Mouse (Mus musculus): Measurements from ENCODE around the gene Arid5b. TPM values are rescaled to one million over a fixed set of nuclear protein-coding genes. Genes with fewer than 3 reads are reported as not detected.

Gene Arid5b
- polyA plus RNA-seq, 1 experiment, result 14.3 TPM

DNA sequence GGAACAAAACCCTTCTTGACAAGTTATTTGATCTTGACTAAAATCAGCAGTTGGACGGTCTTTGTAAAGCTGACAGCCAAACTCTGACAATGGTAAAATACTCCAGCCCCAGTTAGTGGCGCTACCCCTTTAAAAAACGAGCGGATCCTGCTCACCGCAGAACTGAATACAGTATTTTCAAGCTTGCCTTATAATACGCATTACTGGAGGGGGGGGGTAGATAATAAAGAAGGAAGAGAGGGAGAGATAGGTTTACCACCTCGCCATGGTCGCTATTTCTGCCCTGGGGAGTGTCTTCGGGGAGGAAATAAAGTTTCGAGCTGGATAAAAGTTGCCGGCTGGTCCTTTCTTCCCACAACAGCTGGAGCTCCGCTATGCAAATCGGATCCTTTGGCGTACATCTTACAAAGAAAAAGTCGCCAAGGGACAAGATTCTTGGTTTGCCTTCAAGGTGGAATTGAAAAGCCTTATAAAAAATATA lies 829 bp downstream of the Arid5b start:
- no peak for TF ChIP-seq CTCF (IDR thresholded peaks at IDR 0.05; ENCODE audit: control insufficient read depth, insufficient read depth, low read length)
- no peak for TF ChIP-seq POLR2A (IDR thresholded peaks at IDR 0.05; ENCODE audit: borderline replicate concordance, control insufficient read depth, low read depth, low read length)
- Histone ChIP-seq H3K4me1 (ENCODE audit: control insufficient read depth, insufficient read depth, low read length) (no peaks in the 10 kb centered on the region; the same call in 1 of the 2 replicates), H3K4me3 (replicated peaks; ENCODE audit: control insufficient read depth, low read depth, low read length) (peak overlapping the region; percentile 85), H3K27ac (ENCODE audit: control insufficient read depth, insufficient read depth, low read depth, low read length, poor library complexity) (peak overlapping the region; percentile 84)
- 0% methylated on average over 15 of the region's 15 CpGs for WGBS

- Histone ChIP-seq H3K4me1 (ENCODE audit: control insufficient read depth, insufficient read depth, low read length) (no peaks in the 10 kb centered on the region; the same call in 1 of the 2 replicates), H3K27ac (ENCODE audit: control insufficient read depth, insufficient read depth, low read depth, low read length, poor library complexity) (peak overlapping the region; percentile 86), H3K4me3 (replicated peaks; ENCODE audit: control insufficient read depth, low read depth, low read length) (peak overlapping the region; percentile 87)
- WGBS, result under 1% methylated on average over 29 of the region's 34 CpGs
- TF ChIP-seq POLR2A (IDR thresholded peaks at IDR 0.05; ENCODE audit: borderline replicate concordance, control insufficient read depth, low read depth, low read length) (no peak), CTCF (IDR thresholded peaks at IDR 0.05; ENCODE audit: control insufficient read depth, insufficient read depth, low read length) (no peak)
These were observed 1.5 kb downstream of the Arid5b start for GRCm38 (mm10) chr10:68276976-68277441.

- no peaks in the 10 kb centered on the region; the same call in 1 of the 2 replicates for H3K4me1 ChIP-seq (ENCODE audit: control insufficient read depth, insufficient read depth, low read length)
- under 1% methylated on average over 29 of the region's 29 CpGs for WGBS
- H3K27ac ChIP-seq (ENCODE audit: control insufficient read depth, insufficient read depth, low read depth, low read length, poor library complexity), result peak overlapping the region; percentile 86
- TF ChIP-seq CTCF (IDR thresholded peaks at IDR 0.05; ENCODE audit: control insufficient read depth, insufficient read depth, low read length) (no peak), POLR2A (IDR thresholded peaks at IDR 0.05; ENCODE audit: borderline replicate concordance, control insufficient read depth, low read depth, low read length) (0 out of 2 replicates have a peak, but pooled peaks have one; percentile 25)
- H3K4me3 ChIP-seq (replicated peaks; ENCODE audit: control insufficient read depth, low read depth, low read length), result peak overlapping the region; percentile 87
These were observed 2.1 kb downstream of the Arid5b start for GRCm38 (mm10) chr10:68276350-68276975.

DNA sequence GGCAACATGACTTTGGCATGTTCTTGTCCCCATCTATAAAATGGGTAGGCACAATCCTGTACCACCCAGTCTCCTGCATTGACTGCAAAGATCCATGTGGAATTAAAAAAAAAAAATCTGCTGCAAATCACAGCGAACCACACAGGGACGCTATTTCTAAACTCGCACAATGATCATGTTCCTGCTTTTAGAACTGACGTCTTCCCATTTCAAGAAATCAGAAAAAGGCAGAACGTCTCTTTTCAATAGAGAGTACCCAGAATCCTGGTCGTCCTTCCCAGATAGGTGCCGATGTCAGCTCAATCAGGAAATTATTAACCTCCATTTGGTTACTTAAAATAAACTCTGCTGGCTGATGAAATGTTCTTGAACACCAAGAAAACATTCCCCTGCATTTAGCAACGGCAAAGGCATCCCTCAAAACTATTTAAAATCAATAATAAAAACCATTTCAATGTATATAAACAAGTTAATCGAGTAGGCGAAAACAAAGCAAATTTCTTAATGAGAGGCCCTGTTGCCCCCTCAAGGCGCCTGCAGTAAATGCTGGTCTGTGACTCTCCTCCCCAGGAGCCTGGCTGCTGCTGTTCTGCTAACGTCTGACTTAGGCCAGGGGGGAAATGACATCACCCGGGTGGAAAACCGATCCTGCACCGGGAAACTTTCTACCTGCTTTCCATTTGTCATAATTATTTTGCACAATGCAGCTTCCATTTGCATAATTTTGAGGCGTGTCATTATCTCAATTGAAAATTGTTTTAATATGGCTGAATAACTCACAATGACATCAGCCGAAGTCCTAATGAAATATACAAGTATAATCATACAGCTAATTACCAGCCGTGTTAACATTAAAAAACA lies 3.4 kb downstream of the Arid5b start:
- H3K4me3 ChIP-seq (replicated peaks; ENCODE audit: control insufficient read depth, low read depth, low read length), result no peak overlapping the region
- 15% methylated on average over 18 of the region's 18 CpGs for WGBS
- no peaks in the 10 kb centered on the region; the same call in 1 of the 2 replicates for H3K4me1 ChIP-seq (ENCODE audit: control insufficient read depth, insufficient read depth, low read length)
- H3K27ac ChIP-seq (ENCODE audit: control insufficient read depth, insufficient read depth, low read depth, low read length, poor library complexity), result no peak overlapping the region
- TF ChIP-seq POLR2A (IDR thresholded peaks at IDR 0.05; ENCODE audit: borderline replicate concordance, control insufficient read depth, low read depth, low read length) (no peak), CTCF (IDR thresholded peaks at IDR 0.05; ENCODE audit: control insufficient read depth, insufficient read depth, low read length) (no peak)

- Histone ChIP-seq H3K27ac (ENCODE audit: control insufficient read depth, insufficient read depth, low read depth, low read length, poor library complexity) (no peak overlapping the region), H3K4me3 (replicated peaks; ENCODE audit: control insufficient read depth, low read depth, low read length) (no peak overlapping the region), H3K4me1 (ENCODE audit: control insufficient read depth, insufficient read depth, low read length) (peaks cover 2% of the 10 kb centered on the region; the same call in 1 of the 2 replicates)
- WGBS, result 91% methylated on average over 10 of the region's 10 CpGs
- no peak for TF ChIP-seq POLR2A (IDR thresholded peaks at IDR 0.05; ENCODE audit: borderline replicate concordance, control insufficient read depth, low read depth, low read length)
- no peak for TF ChIP-seq CTCF (IDR thresholded peaks at IDR 0.05; ENCODE audit: control insufficient read depth, insufficient read depth, low read length)
These were observed 8.8 kb downstream of the Arid5b start for GRCm38 (mm10) chr10:68269789-68270188.

GRCm38 (mm10) chr10:68268629-68269028 lies 9.9 kb downstream of the Arid5b start:
- Histone ChIP-seq H3K4me1 (ENCODE audit: control insufficient read depth, insufficient read depth, low read length) (peaks cover 4% of the 10 kb centered on the region; the same call in 1 of the 2 replicates), H3K27ac (ENCODE audit: control insufficient read depth, insufficient read depth, low read depth, low read length, poor library complexity) (no peak overlapping the region), H3K4me3 (replicated peaks; ENCODE audit: control insufficient read depth, low read depth, low read length) (no peak overlapping the region)
- 23% methylated on average over 5 of the region's 5 CpGs for WGBS
- TF ChIP-seq CTCF (IDR thresholded peaks at IDR 0.05; ENCODE audit: control insufficient read depth, insufficient read depth, low read length), result no peak
- no peak for TF ChIP-seq POLR2A (IDR thresholded peaks at IDR 0.05; ENCODE audit: borderline replicate concordance, control insufficient read depth, low read depth, low read length)

DNA sequence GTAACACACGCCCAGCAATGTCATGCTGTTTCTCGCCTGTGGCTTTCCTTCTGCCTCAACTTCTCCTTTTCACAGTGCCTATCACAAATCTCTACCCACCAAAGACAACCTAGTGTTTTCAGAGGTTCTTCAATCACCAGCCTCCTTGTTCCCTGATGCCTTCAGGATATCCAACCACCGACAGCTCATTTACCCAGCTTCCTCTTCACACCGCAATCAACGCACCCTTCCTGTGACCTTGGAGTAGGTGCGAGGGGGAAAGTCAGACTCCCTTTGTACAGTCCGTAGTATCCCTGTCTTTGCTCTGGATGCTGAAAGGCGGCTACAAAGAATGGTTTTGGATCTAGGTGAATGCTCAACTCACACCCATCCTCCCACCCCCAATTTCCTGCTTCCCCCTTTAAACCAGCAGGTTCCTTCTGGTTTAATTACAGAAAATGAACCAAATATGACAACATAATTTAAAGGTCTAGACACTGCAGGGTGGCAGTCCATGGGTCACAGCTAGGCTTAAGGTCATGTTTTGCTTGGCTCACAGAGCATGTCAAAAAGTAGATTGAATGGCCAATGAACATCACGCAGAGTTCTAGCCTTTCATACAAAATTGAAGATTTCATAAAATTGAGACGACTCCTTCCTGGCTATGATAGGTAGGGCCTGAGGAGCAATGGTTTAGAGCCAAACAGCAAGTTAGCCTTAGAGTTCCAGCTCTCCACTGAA lies 14.4 kb downstream of the Arid5b start:
- TF ChIP-seq CTCF (IDR thresholded peaks at IDR 0.05; ENCODE audit: control insufficient read depth, insufficient read depth, low read length), result no peak
- TF ChIP-seq POLR2A (IDR thresholded peaks at IDR 0.05; ENCODE audit: borderline replicate concordance, control insufficient read depth, low read depth, low read length), result no peak
- Histone ChIP-seq H3K4me1 (ENCODE audit: control insufficient read depth, insufficient read depth, low read length) (peaks cover 4% of the 10 kb centered on the region; the same call in 1 of the 2 replicates), H3K4me3 (replicated peaks; ENCODE audit: control insufficient read depth, low read depth, low read length) (no peak overlapping the region), H3K27ac (ENCODE audit: control insufficient read depth, insufficient read depth, low read depth, low read length, poor library complexity) (no peak overlapping the region; the same call in 1 of the 2 replicates)
- WGBS, result 23% methylated on average over 10 of the region's 10 CpGs
